Mouse (Mus musculus): ENCODE data around the gene Ccdc51.

- no peak for TF ChIP-seq POLR2A (IDR thresholded peaks at IDR 0.05; ENCODE audit: low read depth, low read length)
- no peak for TF ChIP-seq CTCF (IDR thresholded peaks at IDR 0.05; ENCODE audit: extremely low read depth, insufficient read depth, insufficient read length, insufficient replicate concordance)
These were observed 18.1 kb downstream of the Ccdc51 start for GRCm38 (mm10) chr9:109100307-109100928.

Measured in spleen, adult 2 months (tissue).